Mouse (Mus musculus) intestine, postnatal 0 days (tissue): ENCODE results near the gene Polr1d. TPM values are rescaled to one million over a fixed set of nuclear protein-coding genes. Genes with fewer than 3 reads are reported as not detected.

Experiments used
- ATAC-seq: fragments of 200-750 bp; cut with Nextera tagmentation; 2 replicates; pipeline ENCODE4 v1.8.0; 2017; ENCODE audit warnings: mild to moderate bottlenecking, moderate TSS enrichment, moderate library complexity
- H3K27ac ChIP-seq: fragments of 300-500 bp; sonication (generic); 2 replicates; pipeline ENCODE4 v1.5.1; 2014; ENCODE audit warnings: mild to moderate bottlenecking, low read depth, low read length, moderate library complexity
- H3K27me3 ChIP-seq: fragments of 300-500 bp; sonication (generic); replicated peaks from 2 replicates; pipeline ENCODE4 v1.6.1; 2014; ENCODE audit warnings: low read length, mixed read lengths; ENCODE audit not compliant: control insufficient read depth, insufficient read depth
- H3K36me3 ChIP-seq: fragments of 300-500 bp; sonication (generic); 2 replicates; pipeline ENCODE4 v1.6.1; 2014; ENCODE audit warnings: mild to moderate bottlenecking, moderate library complexity; ENCODE audit not compliant: control insufficient read depth, insufficient read depth
- H3K4me1 ChIP-seq: fragments of 300-500 bp; sonication (generic); replicated peaks from 2 replicates; pipeline ENCODE4 v1.6.1; 2014; ENCODE audit warnings: antibody characterized with exemption, low read length, mixed read lengths; ENCODE audit not compliant: control insufficient read depth, insufficient read depth
- H3K4me2 ChIP-seq: fragments of 300-500 bp; sonication (generic); replicated peaks from 2 replicates; pipeline ENCODE4 v1.6.1; 2014; ENCODE audit warnings: low read depth, mild to moderate bottlenecking, moderate library complexity
- H3K4me3 ChIP-seq: fragments of 300-500 bp; sonication (generic); 2 replicates; pipeline ENCODE4 v1.5.1; 2014; ENCODE audit warnings: low read depth, low read length
- H3K9ac ChIP-seq: fragments of 300-500 bp; sonication (generic); 2 replicates; pipeline ENCODE4 v1.6.1; 2014; ENCODE audit warnings: mild to moderate bottlenecking, low read depth, low read length
- H3K9me3 ChIP-seq: fragments of 300-500 bp; sonication (generic); 2 replicates; pipeline ENCODE4 v1.6.1; 2016; ENCODE audit warnings: mixed run types; ENCODE audit not compliant: control insufficient read depth
- CTCF ChIP-seq: sonication (generic); IDR thresholded peaks from 2 replicates; pipeline ENCODE4 v1.5.1; 2016; ENCODE audit warnings: low read depth, mild to moderate bottlenecking, control low read depth, antibody characterized with exemption, moderate library complexity
- WGBS: fragments of 180-500 bp; shearing (Covaris S2); extraction: QIAGEN DNeasy Blood & Tissue Kit; methylation state at CpG from one replicate; pipeline ENCODE4 v1.1.7; 2014; 5-methylcytosine and 5-hydroxymethylcytosine counted together
- polyA plus RNA-seq: library from polyadenylated mRNA; unstranded; fragments of >200 nt; fragmentation: Nextera tagmentation; extraction: Ambion mirVana; gene quantifications from 2 replicates; pipeline ENCODE4 v1.2.1, GENCODE M21; 2015

Polr1d gene
- polyA plus RNA-seq, 1 experiment from 2014 or later, result 116 TPM

- Histone ChIP-seq H3K4me1 (no peaks in the 10 kb centered on the region), H3K9me3 (no peaks in the 10 kb centered on the region), H3K36me3 (peaks cover 44% of the 10 kb centered on the region), H3K27ac (no peak overlapping the region), H3K9ac (no peak overlapping the region), H3K4me2 (no peak overlapping the region), H3K4me3 (no peak overlapping the region), H3K27me3 (no peaks in the 10 kb centered on the region)
- ATAC-seq, result no peak
- TF ChIP-seq CTCF, result no peak
- WGBS, result 97% methylated on average over 3 of the region's 3 CpGs
Measured at GRCm38 (mm10) chr5:147107276-147107675, 30.4 kb downstream of the Polr1d start.

- Histone ChIP-seq H3K27me3 (no peaks in the 10 kb centered on the region), H3K4me1 (no peaks in the 10 kb centered on the region), H3K9ac (no peak overlapping the region), H3K4me2 (no peak overlapping the region), H3K4me3 (no peak overlapping the region), H3K9me3 (no peaks in the 10 kb centered on the region), H3K36me3 (peaks cover 50% of the 10 kb centered on the region), H3K27ac (no peak overlapping the region)
- WGBS, result 88% methylated on average over 13 of the region's 13 CpGs
- TF ChIP-seq CTCF, result no peak
- ATAC-seq, result no peak
Measured at GRCm38 (mm10) chr5:147108861-147109591, 32.2 kb downstream of the Polr1d start.

GRCm38 (mm10) chr5:147114738-147115137, 37.9 kb downstream of the Polr1d start:
- Histone ChIP-seq H3K27me3 (no peaks in the 10 kb centered on the region), H3K27ac (no peak overlapping the region), H3K36me3 (peaks cover 21% of the 10 kb centered on the region), H3K9me3 (no peaks in the 10 kb centered on the region), H3K4me3 (no peak overlapping the region), H3K4me2 (no peak overlapping the region), H3K4me1 (no peaks in the 10 kb centered on the region), H3K9ac (no peak overlapping the region)
- no peak for ATAC-seq
- TF ChIP-seq CTCF, result no peak
- WGBS, result 82% methylated on average over 7 of the region's 7 CpGs

DNA sequence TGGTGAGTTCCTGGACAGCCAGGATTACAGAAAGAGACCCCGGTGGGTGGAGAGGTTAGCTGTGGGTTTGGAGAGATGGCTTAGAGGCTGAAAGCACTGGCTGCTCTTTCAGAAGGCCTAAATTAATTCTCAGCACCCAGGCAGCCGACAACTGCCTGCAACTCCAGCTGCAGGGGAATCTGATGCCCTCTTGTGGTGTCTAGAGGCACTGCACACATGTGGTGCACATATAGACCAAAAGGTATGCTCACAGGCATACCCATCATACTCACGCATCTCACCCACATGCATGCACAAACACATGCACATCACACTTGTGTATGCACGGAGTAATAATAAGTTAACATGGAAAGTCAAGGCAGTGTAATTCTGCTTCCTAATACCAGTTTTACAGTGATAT, 38.8 kb downstream of the Polr1d start:
- H3K27ac ChIP-seq, result no peak overlapping the region
- H3K4me1 ChIP-seq, result no peaks in the 10 kb centered on the region
- H3K36me3 ChIP-seq, result peaks cover 16% of the 10 kb centered on the region
- no peak overlapping the region for H3K4me3 ChIP-seq
- whole genome bisulfite sequencing, result 97% methylated on average over 4 of the region's 4 CpGs
- H3K9me3 ChIP-seq, result no peaks in the 10 kb centered on the region
- no peaks in the 10 kb centered on the region for H3K27me3 ChIP-seq
- TF ChIP-seq CTCF, result peak; percentile 46
- ATAC-seq, result no peak
- H3K4me2 ChIP-seq, result no peak overlapping the region
- H3K9ac ChIP-seq, result no peak overlapping the region

- H3K36me3 ChIP-seq, result peaks cover 7% of the 10 kb centered on the region; the same call in 1 of the 2 replicates
- no peak for TF ChIP-seq CTCF
- no peaks in the 10 kb centered on the region for H3K9me3 ChIP-seq
- H3K27me3 ChIP-seq, result no peaks in the 10 kb centered on the region
- no peak overlapping the region for H3K9ac ChIP-seq
- no peak overlapping the region for H3K4me3 ChIP-seq
- ATAC-seq, result no peak
- H3K4me1 ChIP-seq, result no peaks in the 10 kb centered on the region
- WGBS, result 34% methylated on average over 6 of the region's 6 CpGs
- H3K27ac ChIP-seq, result no peak overlapping the region
- H3K4me2 ChIP-seq, result no peak overlapping the region
Measured at GRCm38 (mm10) chr5:147117027-147117426, 40.2 kb downstream of the Polr1d start.

GRCm38 (mm10) chr5:147121146-147121545, 44.3 kb downstream of the Polr1d start:
- 96% methylated on average over 4 of the region's 4 CpGs for WGBS
- Histone ChIP-seq H3K9ac (no peak overlapping the region), H3K27me3 (no peaks in the 10 kb centered on the region), H3K36me3 (no peaks in the 10 kb centered on the region), H3K4me2 (no peak overlapping the region), H3K4me1 (no peaks in the 10 kb centered on the region), H3K27ac (no peak overlapping the region), H3K9me3 (no peaks in the 10 kb centered on the region), H3K4me3 (no peak overlapping the region)
- TF ChIP-seq CTCF, result peak; percentile 40
- ATAC-seq, result no peak
